Mouse (Mus musculus) erythroblast, embryonic 14.5 days (primary cell): ENCODE data around the gene Patl2.

Experiments used
- GATA1 ChIP-seq: IDR thresholded peaks from 2 replicates; pipeline ENCODE4 v1.6.1; 2012; ENCODE audit warnings: low read length, inconsistent platforms, mixed read lengths
- TAL1 ChIP-seq: IDR thresholded peaks from 3 replicates; pipeline ENCODE4 v1.6.1; 2012; ENCODE audit warnings: low read length, inconsistent platforms, mixed read lengths

GRCm38 (mm10) chr2:122093844-122094243, 92.1 kb downstream of the Patl2 start:
- TF ChIP-seq GATA1, result no peak
- TF ChIP-seq TAL1, result no peak
